9 mouse cellular contexts compared by ENCODE assay signal in genomic region chr10:67058297-67058696, GRCm38 (mm10). TPM values are rescaled to one million over a fixed set of nuclear protein-coding genes. Genes with fewer than 3 reads are reported as not detected.
DNase-seq lines count a peak whose midpoint lies in the region; ATAC-seq and TF ChIP-seq lines count a peak whose summit lies in the region.
"Had no signal": no experiment of that assay in that cellular context is flagged by ENCODE, and none has a peak within 500 bp of the region (broad histone marks: within the 10 kb centered on the region; RNA-seq: fewer than 3 reads in every experiment).

No protein-coding gene starts in this region.

- ATAC-seq in forebrain, embryonic 15.5 days (replicated peaks) = peak; percentile 42; the same call in 1 of the 2 replicates
- ATAC-seq in forebrain, embryonic 12.5 days (ENCODE audit: low FRiP score) = no peak
- peak; percentile 17; the same call in 1 of the 2 replicates for ATAC-seq in limb, embryonic 14.5 days (ENCODE audit: low FRiP score, low read depth)
- ATAC-seq in erythroblast, adult 5-6 weeks (replicated peaks; ENCODE audit: low FRiP score, poor library complexity, severe bottlenecking) = no peak

- TF ChIP-seq POLR2A in limb, embryonic 14.5 days (IDR thresholded peaks at IDR 0.05; ENCODE audit: borderline replicate concordance, extremely low read depth, insufficient read depth, insufficient read length) = no peak

- 34% methylated on average over 7 of the region's 7 CpGs for WGBS in forebrain, embryonic 15.5 days
- WGBS in forebrain, embryonic 12.5 days = 81% methylated on average over 7 of the region's 7 CpGs
- WGBS in heart, embryonic 10.5 days = 69% methylated on average over 7 of the region's 7 CpGs
- 42% methylated on average over 7 of the region's 7 CpGs for WGBS in limb, embryonic 14.5 days

- no peaks in the 10 kb centered on the region for H3K36me3 ChIP-seq in forebrain, embryonic 15.5 days
- no peaks in the 10 kb centered on the region for H3K36me3 ChIP-seq in forebrain, embryonic 12.5 days (replicated peaks)
- H3K36me3 ChIP-seq in heart, embryonic 10.5 days = 0 out of 2 replicates have a peak, but pooled peaks cover 2% of the 10 kb centered on the region
- H3K36me3 ChIP-seq in limb, embryonic 14.5 days (ENCODE audit: control insufficient read depth, insufficient read depth, low read length) = no peaks in the 10 kb centered on the region

- no peaks in the 10 kb centered on the region for H3K9me3 ChIP-seq in forebrain, embryonic 15.5 days
- H3K9me3 ChIP-seq in forebrain, embryonic 12.5 days = no peaks in the 10 kb centered on the region
- no peaks in the 10 kb centered on the region for H3K9me3 ChIP-seq in heart, embryonic 10.5 days
- H3K9me3 ChIP-seq in limb, embryonic 14.5 days (ENCODE audit: control insufficient read depth, low read length) = no peaks in the 10 kb centered on the region

- peaks cover 52% of the 10 kb centered on the region for H3K4me1 ChIP-seq in forebrain, embryonic 15.5 days
- peaks cover 24% of the 10 kb centered on the region for H3K4me1 ChIP-seq in forebrain, embryonic 12.5 days
- peaks cover 47% of the 10 kb centered on the region for H3K4me1 ChIP-seq in heart, embryonic 10.5 days
- H3K4me1 ChIP-seq in limb, embryonic 14.5 days (ENCODE audit: control insufficient read depth, insufficient read depth, low read length) = peaks cover 61% of the 10 kb centered on the region

- H3K27ac ChIP-seq in forebrain, embryonic 15.5 days (replicated peaks) = peak overlapping the region; percentile 44
- no peak overlapping the region for H3K27ac ChIP-seq in forebrain, embryonic 12.5 days
- H3K27ac ChIP-seq in heart, embryonic 10.5 days = 0 out of 2 replicates have a peak overlapping the region, but pooled peaks have one; percentile 18
- 0 out of 2 replicates have a peak overlapping the region, but pooled peaks have one; percentile 7 for H3K27ac ChIP-seq in limb, embryonic 14.5 days (replicated peaks; ENCODE audit: low read depth, low read length)

- no peak overlapping the region for H3K4me3 ChIP-seq in forebrain, embryonic 15.5 days
- no peak overlapping the region for H3K4me3 ChIP-seq in forebrain, embryonic 12.5 days (replicated peaks)
- H3K4me3 ChIP-seq in heart, embryonic 10.5 days = no peak overlapping the region
- H3K4me3 ChIP-seq in limb, embryonic 14.5 days (replicated peaks; ENCODE audit: low read length) = no peak overlapping the region

- no peak overlapping the region for H3K9ac ChIP-seq in forebrain, embryonic 15.5 days (replicated peaks)
- no peak overlapping the region for H3K9ac ChIP-seq in forebrain, embryonic 12.5 days
- no peak overlapping the region for H3K9ac ChIP-seq in limb, embryonic 14.5 days (ENCODE audit: low read depth, low read length, severe bottlenecking)

- no peak overlapping the region for H3K4me2 ChIP-seq in forebrain, embryonic 15.5 days (replicated peaks)
- H3K4me2 ChIP-seq in forebrain, embryonic 12.5 days = no peak overlapping the region
- no peak overlapping the region for H3K4me2 ChIP-seq in limb, embryonic 14.5 days (replicated peaks; ENCODE audit: low read depth, low read length, severe bottlenecking)

- DNase-seq in right cerebral cortex, adult 18-20 months = peak; percentile 43
- no peak for DNase-seq in right cerebral cortex, postnatal 36 days (ENCODE audit: low spot score in 2 of 2)
- DNase-seq in heart, embryonic 10.5 days (ENCODE audit: low spot score) = no peak
- DNase-seq in limb, embryonic 14.5 days (ENCODE audit: low spot score) = peak; percentile 58
- no peak for DNase-seq in spleen, postnatal 14 days (ENCODE audit: low spot score in 2 of 2)

- H3K27me3 ChIP-seq in forebrain, embryonic 15.5 days = no peaks in the 10 kb centered on the region
- no peaks in the 10 kb centered on the region for H3K27me3 ChIP-seq in forebrain, embryonic 12.5 days
- H3K27me3 ChIP-seq in heart, embryonic 10.5 days (ENCODE audit: insufficient read depth, poor library complexity, severe bottlenecking) = no peaks in the 10 kb centered on the region
- H3K27me3 ChIP-seq in limb, embryonic 14.5 days (ENCODE audit: control insufficient read depth, insufficient read depth, low read length) = no peaks in the 10 kb centered on the region
- H3K27me3 ChIP-seq: CH12.LX had no signal

RNA-seq across cellular contexts. Expression of gene Jmjd1c, which starts 37.6 kb away (rescaled TPM):
- polyA plus RNA-seq in forebrain, embryonic 15.5 days (2015; fragmentation: Nextera tagmentation; extraction: Ambion mirVana) = 64.1 and 65.2 TPM in 2 replicates
- polyA plus RNA-seq in forebrain, embryonic 12.5 days (2016; fragmentation: Nextera tagmentation; extraction: Ambion mirVana) = 50.3 and 58.6 TPM in 2 replicates
- polyA plus RNA-seq in heart, embryonic 10.5 days (2016; fragmentation: Nextera tagmentation; extraction: Ambion mirVana) = 27.8 and 30.4 TPM in 2 replicates
- 29.1 and 34.5 TPM in 2 replicates for polyA plus RNA-seq in limb, embryonic 14.5 days (2012; rRNA removed)
- 52.2 and 55.8 TPM in 2 replicates for polyA plus RNA-seq in limb, embryonic 14.5 days (2014; fragmentation: Nextera tagmentation; extraction: Ambion mirVana)
- total RNA-seq in erythroblast, adult 5-6 weeks (2015; ENCODE audit: low replicate concordance) = 25.4 and 38.5 TPM in 2 replicates
- 36.3 and 39.3 TPM in 2 replicates for total RNA-seq in erythroblast, adult 5-6 weeks (2017; ENCODE audit: low replicate concordance)

RNA-seq across cellular contexts. Expression of gene Reep3, which starts 38.4 kb away (rescaled TPM):
- 36.6 and 37.0 TPM in 2 replicates for polyA plus RNA-seq in forebrain, embryonic 15.5 days (2015; fragmentation: Nextera tagmentation; extraction: Ambion mirVana)
- polyA plus RNA-seq in forebrain, embryonic 12.5 days (2016; fragmentation: Nextera tagmentation; extraction: Ambion mirVana) = 43.8 and 46.9 TPM in 2 replicates
- 21.2 and 26.1 TPM in 2 replicates for polyA plus RNA-seq in heart, embryonic 10.5 days (2016; fragmentation: Nextera tagmentation; extraction: Ambion mirVana)
- polyA plus RNA-seq in limb, embryonic 14.5 days (2012; rRNA removed) = 35.0 and 39.9 TPM in 2 replicates
- 41.3 and 43.6 TPM in 2 replicates for polyA plus RNA-seq in limb, embryonic 14.5 days (2014; fragmentation: Nextera tagmentation; extraction: Ambion mirVana)
- 14.8 and 16.5 TPM in 2 replicates for total RNA-seq in erythroblast, adult 5-6 weeks (2015; ENCODE audit: low replicate concordance)
- 6.4 and 8.1 TPM in 2 replicates for total RNA-seq in erythroblast, adult 5-6 weeks (2017; ENCODE audit: low replicate concordance)

Comparison
In these comparisons a context has a peak if more than half of its experiments do, and no peak if none do; other contexts are left out.
1. ATAC-seq: peak in forebrain, embryonic 15.5 days (single experiment) and limb, embryonic 14.5 days (single experiment); none in forebrain, embryonic 12.5 days (single experiment) and erythroblast, adult 5-6 weeks (single experiment).
2. DNase-seq: peak in right cerebral cortex, adult 18-20 months (single experiment) and limb, embryonic 14.5 days (single experiment); none in right cerebral cortex, postnatal 36 days (0 of 2), heart, embryonic 10.5 days (single experiment) and spleen, postnatal 14 days (0 of 2).